Mouse (Mus musculus): Measurements from ENCODE around the gene Cdh4. TPM values are rescaled to one million over a fixed set of nuclear protein-coding genes. Genes with fewer than 3 reads are reported as not detected.

The Cdh4 gene
- polyA plus RNA-seq, 1 experiment from 2014 or later, result 26.1 TPM

- 22% methylated on average over 6 of the region's 6 CpGs for WGBS
These were observed 387.7 kb downstream of the Cdh4 start for GRCm38 (mm10) chr2:179829972-179830371.

GRCm38 (mm10) chr2:179834892-179835291 lies 392.7 kb downstream of the Cdh4 start:
- Histone ChIP-seq H3K4me3 (no peak overlapping the region), H3K27me3 (no peaks in the 10 kb centered on the region), H3K27ac (no peak overlapping the region), H3K9ac (no peak overlapping the region), H3K36me3 (no peaks in the 10 kb centered on the region), H3K9me3 (replicated peaks) (no peaks in the 10 kb centered on the region), H3K4me1 (peaks cover 36% of the 10 kb centered on the region), H3K4me2 (replicated peaks) (no peak overlapping the region)
- WGBS, result 46% methylated on average over 9 of the region's 9 CpGs
- ATAC-seq (ENCODE audit: low FRiP score), result no peak

More at GRCm38 (mm10) chr2:179829972-179830371, 387.7 kb downstream of the Cdh4 start:
- peaks cover 13% of the 10 kb centered on the region for H3K4me1 ChIP-seq
- H3K9me3 ChIP-seq (replicated peaks), result no peaks in the 10 kb centered on the region
- no peak overlapping the region for H3K4me2 ChIP-seq (replicated peaks)
- no peak overlapping the region for H3K27ac ChIP-seq
- no peaks in the 10 kb centered on the region; the same call in 1 of the 2 replicates for H3K27me3 ChIP-seq
- no peak overlapping the region for H3K9ac ChIP-seq
- H3K4me3 ChIP-seq, result no peak overlapping the region
- no peak for ATAC-seq (ENCODE audit: low FRiP score)
- H3K36me3 ChIP-seq, result no peaks in the 10 kb centered on the region

GRCm38 (mm10) chr2:179835570-179835969 lies 393.3 kb downstream of the Cdh4 start:
- no peaks in the 10 kb centered on the region for H3K36me3 ChIP-seq
- peaks cover 36% of the 10 kb centered on the region for H3K4me1 ChIP-seq
- no peak for ATAC-seq (ENCODE audit: low FRiP score)
- H3K4me3 ChIP-seq, result no peak overlapping the region
- no peak overlapping the region for H3K9ac ChIP-seq
- no peak overlapping the region for H3K4me2 ChIP-seq (replicated peaks)
- no peaks in the 10 kb centered on the region for H3K9me3 ChIP-seq (replicated peaks)
- H3K27ac ChIP-seq, result no peak overlapping the region
- H3K27me3 ChIP-seq, result no peaks in the 10 kb centered on the region
- 41% methylated on average over 7 of the region's 7 CpGs for WGBS

- H3K4me2 ChIP-seq (replicated peaks), result no peak overlapping the region
- H3K9ac ChIP-seq, result no peak overlapping the region
- no peaks in the 10 kb centered on the region for H3K27me3 ChIP-seq
- H3K4me3 ChIP-seq, result no peak overlapping the region
- no peak overlapping the region for H3K27ac ChIP-seq
- 63% methylated on average over 10 of the region's 10 CpGs for WGBS
- no peaks in the 10 kb centered on the region for H3K36me3 ChIP-seq
- ATAC-seq (ENCODE audit: low FRiP score), result no peak
- peaks cover 36% of the 10 kb centered on the region for H3K4me1 ChIP-seq
- no peaks in the 10 kb centered on the region for H3K9me3 ChIP-seq (replicated peaks)
These were observed 395.0 kb downstream of the Cdh4 start for GRCm38 (mm10) chr2:179837186-179837585.

GRCm38 (mm10) chr2:179838036-179838435 lies 395.8 kb downstream of the Cdh4 start:
- Histone ChIP-seq H3K4me1 (peaks cover 45% of the 10 kb centered on the region), H3K27ac (peak overlapping the region; percentile 30; the same call in 1 of the 2 replicates), H3K9ac (no peak overlapping the region), H3K4me3 (no peak overlapping the region), H3K27me3 (no peaks in the 10 kb centered on the region), H3K4me2 (replicated peaks) (no peak overlapping the region), H3K36me3 (no peaks in the 10 kb centered on the region), H3K9me3 (replicated peaks) (no peaks in the 10 kb centered on the region)
- ATAC-seq (ENCODE audit: low FRiP score), result no peak
- WGBS, result 61% methylated on average over 7 of the region's 7 CpGs

GRCm38 (mm10) chr2:179842610-179843389 lies 400.6 kb downstream of the Cdh4 start:
- Histone ChIP-seq H3K9ac (no peak overlapping the region), H3K27me3 (no peaks in the 10 kb centered on the region), H3K27ac (peak overlapping the region; percentile 40; the same call in 1 of the 2 replicates), H3K4me1 (peaks cover 41% of the 10 kb centered on the region), H3K4me3 (no peak overlapping the region), H3K4me2 (replicated peaks) (no peak overlapping the region), H3K36me3 (no peaks in the 10 kb centered on the region), H3K9me3 (replicated peaks) (no peaks in the 10 kb centered on the region)
- peak; percentile 75 for ATAC-seq (ENCODE audit: low FRiP score)
- 64% methylated on average over 12 of the region's 12 CpGs for WGBS

- Histone ChIP-seq H3K27me3 (no peaks in the 10 kb centered on the region), H3K9ac (no peak overlapping the region), H3K36me3 (no peaks in the 10 kb centered on the region), H3K4me3 (no peak overlapping the region), H3K9me3 (replicated peaks) (no peaks in the 10 kb centered on the region), H3K27ac (peak overlapping the region; percentile 84), H3K4me1 (peaks cover 64% of the 10 kb centered on the region), H3K4me2 (replicated peaks) (no peak overlapping the region)
- 33% methylated on average over 9 of the region's 9 CpGs for WGBS
- no peak; the same call in 1 of the 2 replicates for ATAC-seq (ENCODE audit: low FRiP score)
These were observed 407.5 kb downstream of the Cdh4 start for GRCm38 (mm10) chr2:179849732-179850131.

GRCm38 (mm10) chr2:179852169-179852568 lies 409.9 kb downstream of the Cdh4 start:
- Histone ChIP-seq H3K9me3 (replicated peaks) (no peaks in the 10 kb centered on the region), H3K4me3 (no peak overlapping the region), H3K4me1 (peaks cover 67% of the 10 kb centered on the region), H3K4me2 (replicated peaks) (no peak overlapping the region), H3K9ac (no peak overlapping the region), H3K36me3 (no peaks in the 10 kb centered on the region), H3K27ac (peak overlapping the region; percentile 79), H3K27me3 (no peaks in the 10 kb centered on the region)
- no peak for ATAC-seq (ENCODE audit: low FRiP score)
- WGBS, result 89% methylated on average over 10 of the region's 10 CpGs

- H3K36me3 ChIP-seq, result no peaks in the 10 kb centered on the region
- H3K9me3 ChIP-seq (replicated peaks), result no peaks in the 10 kb centered on the region
- peaks cover 69% of the 10 kb centered on the region for H3K4me1 ChIP-seq
- no peak overlapping the region for H3K4me3 ChIP-seq
- no peaks in the 10 kb centered on the region for H3K27me3 ChIP-seq
- no peak overlapping the region for H3K9ac ChIP-seq
- H3K27ac ChIP-seq, result peak overlapping the region; percentile 79
- WGBS, result 42% methylated on average over 11 of the region's 11 CpGs
- H3K4me2 ChIP-seq (replicated peaks), result no peak overlapping the region
- ATAC-seq (ENCODE audit: low FRiP score), result peak; percentile 57
These were observed 410.6 kb downstream of the Cdh4 start for GRCm38 (mm10) chr2:179852862-179853261.

GRCm38 (mm10) chr2:179853892-179854291 lies 411.7 kb downstream of the Cdh4 start:
- peaks cover 66% of the 10 kb centered on the region for H3K4me1 ChIP-seq
- H3K4me3 ChIP-seq, result no peak overlapping the region
- H3K27me3 ChIP-seq, result no peaks in the 10 kb centered on the region
- no peaks in the 10 kb centered on the region for H3K36me3 ChIP-seq
- H3K9me3 ChIP-seq (replicated peaks), result no peaks in the 10 kb centered on the region
- no peak overlapping the region for H3K9ac ChIP-seq
- WGBS, result 55% methylated on average over 10 of the region's 10 CpGs
- ATAC-seq (ENCODE audit: low FRiP score), result no peak
- H3K4me2 ChIP-seq (replicated peaks), result no peak overlapping the region
- H3K27ac ChIP-seq, result peak overlapping the region; percentile 79

- H3K9ac ChIP-seq, result no peak overlapping the region
- H3K27ac ChIP-seq, result no peak overlapping the region
- no peaks in the 10 kb centered on the region for H3K9me3 ChIP-seq (replicated peaks)
- H3K27me3 ChIP-seq, result no peaks in the 10 kb centered on the region; the same call in 1 of the 2 replicates
- no peak overlapping the region for H3K4me2 ChIP-seq (replicated peaks)
- H3K4me3 ChIP-seq, result no peak overlapping the region
- H3K4me1 ChIP-seq, result peaks cover 46% of the 10 kb centered on the region
- 52% methylated on average over 4 of the region's 4 CpGs for WGBS
- H3K36me3 ChIP-seq, result no peaks in the 10 kb centered on the region
- no peak for ATAC-seq (ENCODE audit: low FRiP score)
These were observed 414.9 kb downstream of the Cdh4 start for GRCm38 (mm10) chr2:179857086-179857485.

- Histone ChIP-seq H3K4me3 (no peak overlapping the region), H3K9ac (no peak overlapping the region), H3K27ac (no peak overlapping the region), H3K27me3 (no peaks in the 10 kb centered on the region; the same call in 1 of the 2 replicates), H3K36me3 (no peaks in the 10 kb centered on the region), H3K4me1 (0 out of 2 replicates have a peak, but pooled peaks cover 2% of the 10 kb centered on the region), H3K4me2 (replicated peaks) (no peak overlapping the region), H3K9me3 (replicated peaks) (no peaks in the 10 kb centered on the region)
- ATAC-seq (ENCODE audit: low FRiP score), result no peak
- 66% methylated on average over 3 of the region's 3 CpGs for WGBS
These were observed 420.4 kb downstream of the Cdh4 start for GRCm38 (mm10) chr2:179862676-179863075.

GRCm38 (mm10) chr2:179863266-179863665 lies 421.0 kb downstream of the Cdh4 start:
- Histone ChIP-seq H3K27ac (no peak overlapping the region), H3K4me3 (no peak overlapping the region), H3K27me3 (no peaks in the 10 kb centered on the region; the same call in 1 of the 2 replicates), H3K36me3 (no peaks in the 10 kb centered on the region), H3K9ac (no peak overlapping the region), H3K9me3 (replicated peaks) (no peaks in the 10 kb centered on the region), H3K4me1 (0 out of 2 replicates have a peak, but pooled peaks cover 2% of the 10 kb centered on the region), H3K4me2 (replicated peaks) (no peak overlapping the region)
- no peak for ATAC-seq (ENCODE audit: low FRiP score)
- WGBS, result 66% methylated on average over 3 of the region's 3 CpGs

Measured in hindbrain, embryonic 12.5 days (tissue).